Mouse (Mus musculus): Measurements from ENCODE around the gene Avp.

Avp gene

GRCm38 (mm10) chr2:130575873-130576272 is 6.5 kb downstream of the Avp start, which contains the start of gene Oxt:
TSS of gene Oxt (plus strand) at chr2:130576173.
- in situ Hi-C loops (cut with MboI, MseI), result loop anchor here in 1 of 2 experiments (5.0 kb wide), 1 partner anchor 91 kb away; the partner anchor contains the start of gene Itpa

- in situ Hi-C loops (cut with MboI, MseI), result loop anchor here (5.0 kb wide), 2 partner anchors 92 to 293 kb away; partner anchors contain the start of genes Idh3b (in 1 of the 2) and Itpa (in 1 of the 2)
Measured at GRCm38 (mm10) chr2:130574960-130575359, 7.4 kb downstream of the Avp start.

- in situ Hi-C loops (cut with MboI, MseI), result loop anchor here in 1 of 2 experiments (5.0 kb wide), 1 partner anchor 288 kb away; the partner anchor contains the start of gene Idh3b
Measured at GRCm38 (mm10) chr2:130569926-130570325, 12.4 kb downstream of the Avp start.

- in situ Hi-C loops (cut with MboI, MseI), result no loop called here
Measured at GRCm38 (mm10) chr2:130568921-130569320, 13.4 kb downstream of the Avp start.

- in situ Hi-C loops (cut with MboI, MseI), result no loop called here
Measured at GRCm38 (mm10) chr2:130564983-130565382, 17.4 kb downstream of the Avp start.

- in situ Hi-C loops (cut with MboI, MseI), result no loop called here
Measured at GRCm38 (mm10) chr2:130564063-130564462, 18.3 kb downstream of the Avp start.

- in situ Hi-C loops (cut with MboI, MseI), result no loop called here
Measured at GRCm38 (mm10) chr2:130563212-130564055, 18.9 kb downstream of the Avp start, which contains the start of gene Mrps26. TSS of gene Mrps26 (plus strand) at chr2:130563742.

- in situ Hi-C loops (cut with MboI, MseI), result loop anchor here in 1 of 2 experiments (10.0 kb wide), 1 partner anchor 123 kb away; no protein-coding TSS in a partner anchor
Measured at GRCm38 (mm10) chr2:130558015-130558414, 24.3 kb downstream of the Avp start.

- in situ Hi-C loops (cut with MboI, MseI), result loop anchor here in 1 of 2 experiments (10.0 kb wide), 1 partner anchor 123 kb away; no protein-coding TSS in a partner anchor
Measured at GRCm38 (mm10) chr2:130557462-130557861, 24.9 kb downstream of the Avp start.

GRCm38 (mm10) chr2:130556292-130556691 is 26.1 kb downstream of the Avp start:
- in situ Hi-C loops (cut with MboI, MseI), result loop anchor here in 1 of 2 experiments (10.0 kb wide), 1 partner anchor 121 kb away; no protein-coding TSS in a partner anchor

- in situ Hi-C loops (cut with MboI, MseI), result loop anchor here in 1 of 2 experiments (10.0 kb wide), 1 partner anchor 120 kb away; no protein-coding TSS in a partner anchor
Measured at GRCm38 (mm10) chr2:130554841-130555240, 27.5 kb downstream of the Avp start.

GRCm38 (mm10) chr2:130546957-130547356 is 35.4 kb downstream of the Avp start:
- in situ Hi-C loops (cut with MboI, MseI), result no loop called here

- in situ Hi-C loops (cut with MboI, MseI), result no loop called here
Measured at GRCm38 (mm10) chr2:130540266-130540665, 42.1 kb downstream of the Avp start.

- in situ Hi-C loops (cut with MboI, MseI), result no loop called here
Measured at GRCm38 (mm10) chr2:130538876-130539546, 43.3 kb downstream of the Avp start.

- in situ Hi-C loops (cut with MboI, MseI), result no loop called here
Measured at GRCm38 (mm10) chr2:130536890-130537289, 45.5 kb downstream of the Avp start.

GRCm38 (mm10) chr2:130535017-130535416 is 47.3 kb downstream of the Avp start:
- in situ Hi-C loops (cut with MboI, MseI), result no loop called here

GRCm38 (mm10) chr2:130532201-130532600 is 50.2 kb downstream of the Avp start:
- in situ Hi-C loops (cut with MboI, MseI), result loop anchor here in 1 of 2 experiments (5.0 kb wide), 1 partner anchor 80 kb away; the partner anchor contains the start of gene Ptpra
